Mouse (Mus musculus): ENCODE measurements around the gene Tulp3. TPM values are rescaled to one million over a fixed set of nuclear protein-coding genes. Genes with fewer than 3 reads are reported as not detected.
"Not testable (repeated sequence)": the region's sequence is repeated elsewhere in the genome, so short reads cannot be mapped to it uniquely, and the experiment has no call there.

Tulp3 gene
- polyA plus RNA-seq, 1 experiment = 44.8 TPM

DNA sequence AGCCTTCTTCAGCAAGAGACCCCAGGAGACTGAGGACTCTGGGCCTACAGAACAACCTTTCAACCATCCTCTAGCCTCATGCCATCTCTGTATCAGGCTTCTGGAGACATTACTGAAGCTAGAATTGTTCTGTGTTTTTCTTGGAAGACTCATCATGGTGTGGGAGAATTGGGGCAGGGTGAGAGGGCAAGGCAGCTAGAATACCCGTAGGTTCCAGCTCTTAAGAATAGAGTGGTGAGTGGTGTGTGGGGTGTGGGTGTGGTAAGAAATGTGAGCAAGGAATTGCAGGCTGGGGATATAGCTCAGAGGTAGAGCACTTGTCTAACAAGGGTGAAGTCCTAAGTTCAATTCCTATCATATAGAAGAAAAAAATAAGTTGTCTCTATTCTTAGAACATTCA, 29.4 kb upstream of the Tulp3 start:
- H3K27me3 ChIP-seq (ENCODE audit: control insufficient read depth, insufficient read depth, low read length) = no peaks in the 10 kb centered on the region
- 74% methylated on average over 1 of the region's 1 CpGs for WGBS
- H3K4me1 ChIP-seq (ENCODE audit: control insufficient read depth, insufficient read depth, low read length) = no peaks in the 10 kb centered on the region; the same call in 1 of the 2 replicates
- no peak overlapping the region for H3K4me3 ChIP-seq (replicated peaks; ENCODE audit: insufficient read depth, low read depth, low read length)
- TF ChIP-seq POLR2A (IDR thresholded peaks at IDR 0.05; ENCODE audit: borderline replicate concordance, insufficient read depth, low read length) (no peak), CTCF (IDR thresholded peaks at IDR 0.05; ENCODE audit: borderline replicate concordance, insufficient read depth, low read depth, low read length) (no peak)
- H3K27ac ChIP-seq (ENCODE audit: insufficient read depth, low read length) = no peak overlapping the region
- DNase-seq = no peak

DNA sequence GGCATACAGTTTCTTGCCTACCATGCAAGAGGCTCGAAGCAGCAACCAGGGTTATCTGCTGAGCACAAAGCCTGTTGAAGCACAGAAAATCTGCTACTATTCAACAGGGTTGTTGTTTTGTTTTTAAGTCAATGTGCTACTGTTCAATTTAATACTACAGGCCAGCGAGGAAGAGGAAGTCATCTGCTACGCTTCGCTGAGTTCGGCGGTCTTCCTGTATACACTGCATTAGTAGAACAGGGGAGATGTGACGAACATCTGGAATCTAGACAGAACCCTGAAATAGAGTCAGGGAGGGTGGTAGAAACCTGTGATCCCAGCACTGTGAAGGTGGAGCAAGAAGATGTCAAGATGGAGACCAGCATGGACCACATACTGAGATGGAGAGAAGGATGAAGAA, 28.1 kb upstream of the Tulp3 start:
- DNase-seq = no peak
- WGBS = 81% methylated on average over 7 of the region's 7 CpGs
- no peaks in the 10 kb centered on the region; the same call in 1 of the 2 replicates for H3K4me1 ChIP-seq (ENCODE audit: control insufficient read depth, insufficient read depth, low read length)
- TF ChIP-seq POLR2A (IDR thresholded peaks at IDR 0.05; ENCODE audit: borderline replicate concordance, insufficient read depth, low read length) (no peak), CTCF (IDR thresholded peaks at IDR 0.05; ENCODE audit: borderline replicate concordance, insufficient read depth, low read depth, low read length) (no peak)
- no peak overlapping the region for H3K27ac ChIP-seq (ENCODE audit: insufficient read depth, low read length)
- H3K27me3 ChIP-seq (ENCODE audit: control insufficient read depth, insufficient read depth, low read length) = no peaks in the 10 kb centered on the region
- no peak overlapping the region for H3K4me3 ChIP-seq (replicated peaks; ENCODE audit: insufficient read depth, low read depth, low read length)

- Histone ChIP-seq H3K27me3 (ENCODE audit: control insufficient read depth, insufficient read depth, low read length) (no peaks in the 10 kb centered on the region), H3K4me1 (ENCODE audit: control insufficient read depth, insufficient read depth, low read length) (no peaks in the 10 kb centered on the region), H3K4me3 (replicated peaks; ENCODE audit: insufficient read depth, low read depth, low read length) (no peak overlapping the region), H3K27ac (ENCODE audit: insufficient read depth, low read length) (no peak overlapping the region)
- no peak for DNase-seq
- no peak for TF ChIP-seq POLR2A (IDR thresholded peaks at IDR 0.05; ENCODE audit: borderline replicate concordance, insufficient read depth, low read length)
- WGBS = 76% methylated on average over 3 of the region's 3 CpGs
Measured at GRCm38 (mm10) chr6:128381254-128381653, 25.6 kb upstream of the Tulp3 start.

GRCm38 (mm10) chr6:128380594-128381167, 25.0 kb upstream of the Tulp3 start:
- 81% methylated on average over 1 of the region's 1 CpGs for WGBS
- H3K27ac ChIP-seq (ENCODE audit: insufficient read depth, low read length); H3K4me1 ChIP-seq (ENCODE audit: control insufficient read depth, insufficient read depth, low read length); DNase-seq; H3K4me3 ChIP-seq (replicated peaks; ENCODE audit: insufficient read depth, low read depth, low read length); H3K27me3 ChIP-seq (ENCODE audit: control insufficient read depth, insufficient read depth, low read length): not testable (repeated sequence)

DNA sequence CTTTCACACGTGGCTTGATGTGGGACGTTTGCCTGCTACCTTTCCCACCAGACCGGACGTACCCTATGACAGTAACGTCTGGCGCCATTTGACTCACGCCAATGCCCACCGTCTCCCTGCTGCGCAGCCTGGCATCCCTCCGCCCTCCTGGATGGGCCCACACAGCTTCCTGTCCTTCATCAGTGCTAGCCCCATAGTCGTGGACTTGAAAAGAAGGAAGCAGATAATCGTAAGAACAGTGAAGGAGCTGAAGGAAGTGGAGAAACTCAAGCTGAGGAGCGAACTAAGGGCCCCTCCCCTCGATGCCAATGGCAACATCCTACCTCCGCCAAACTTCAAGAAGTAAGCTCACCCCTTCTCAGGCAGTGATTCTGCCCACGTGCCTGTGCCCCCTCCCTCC, 24.0 kb upstream of the Tulp3 start:
- Histone ChIP-seq H3K4me1 (ENCODE audit: control insufficient read depth, insufficient read depth, low read length) (no peaks in the 10 kb centered on the region), H3K4me3 (replicated peaks; ENCODE audit: insufficient read depth, low read depth, low read length) (no peak overlapping the region), H3K27me3 (ENCODE audit: control insufficient read depth, insufficient read depth, low read length) (no peaks in the 10 kb centered on the region), H3K27ac (ENCODE audit: insufficient read depth, low read length) (no peak overlapping the region)
- TF ChIP-seq POLR2A (IDR thresholded peaks at IDR 0.05; ENCODE audit: borderline replicate concordance, insufficient read depth, low read length) (no peak), CTCF (IDR thresholded peaks at IDR 0.05; ENCODE audit: borderline replicate concordance, insufficient read depth, low read depth, low read length) (no peak)
- WGBS = 81% methylated on average over 16 of the region's 16 CpGs
- no peak for DNase-seq

- no peak for DNase-seq
- Histone ChIP-seq H3K27ac (ENCODE audit: insufficient read depth, low read length) (no peak overlapping the region), H3K4me1 (ENCODE audit: control insufficient read depth, insufficient read depth, low read length) (no peaks in the 10 kb centered on the region), H3K4me3 (replicated peaks; ENCODE audit: insufficient read depth, low read depth, low read length) (no peak overlapping the region), H3K27me3 (ENCODE audit: control insufficient read depth, insufficient read depth, low read length) (no peaks in the 10 kb centered on the region)
- TF ChIP-seq CTCF (IDR thresholded peaks at IDR 0.05; ENCODE audit: borderline replicate concordance, insufficient read depth, low read depth, low read length) (no peak), POLR2A (IDR thresholded peaks at IDR 0.05; ENCODE audit: borderline replicate concordance, insufficient read depth, low read length) (no peak)
- WGBS = 86% methylated on average over 17 of the region's 17 CpGs
Measured at GRCm38 (mm10) chr6:128376371-128377085, 20.9 kb upstream of the Tulp3 start.

- TF ChIP-seq CTCF (IDR thresholded peaks at IDR 0.05; ENCODE audit: borderline replicate concordance, insufficient read depth, low read depth, low read length) (no peak), POLR2A (IDR thresholded peaks at IDR 0.05; ENCODE audit: borderline replicate concordance, insufficient read depth, low read length) (no peak)
- no peak within 1 kb of the TSS for H3K27ac ChIP-seq (ENCODE audit: insufficient read depth, low read length)
- H3K4me1 ChIP-seq (ENCODE audit: control insufficient read depth, insufficient read depth, low read length) = no peaks in the 10 kb centered on the region
- no peak for DNase-seq
- no peaks in the 10 kb centered on the region for H3K27me3 ChIP-seq (ENCODE audit: control insufficient read depth, insufficient read depth, low read length)
- WGBS = 35% methylated on average over 6 of the region's 6 CpGs
- H3K4me3 ChIP-seq (replicated peaks; ENCODE audit: insufficient read depth, low read depth, low read length) = no peak within 1 kb of the TSS
Measured at GRCm38 (mm10) chr6:128375192-128375591, 19.5 kb upstream of the Tulp3 start, which contains the start of the genes Tex52 and Gm44596. Gene Tex52 (plus strand): TSS chr6:128375456. Gene Gm44596 (plus strand): TSS chr6:128375503.

GRCm38 (mm10) chr6:128370040-128370439, 14.4 kb upstream of the Tulp3 start:
- no peaks in the 10 kb centered on the region for H3K4me1 ChIP-seq (ENCODE audit: control insufficient read depth, insufficient read depth, low read length)
- H3K27ac ChIP-seq (ENCODE audit: insufficient read depth, low read length) = no peak overlapping the region
- 63% methylated on average over 5 of the region's 5 CpGs for WGBS
- no peak for DNase-seq
- TF ChIP-seq CTCF (IDR thresholded peaks at IDR 0.05; ENCODE audit: borderline replicate concordance, insufficient read depth, low read depth, low read length) (peak; percentile 10; the same call in 1 of the 2 replicates), POLR2A (IDR thresholded peaks at IDR 0.05; ENCODE audit: borderline replicate concordance, insufficient read depth, low read length) (no peak)
- no peak overlapping the region for H3K4me3 ChIP-seq (replicated peaks; ENCODE audit: insufficient read depth, low read depth, low read length)
- no peaks in the 10 kb centered on the region for H3K27me3 ChIP-seq (ENCODE audit: control insufficient read depth, insufficient read depth, low read length)
